Mouse (Mus musculus) kidney, adult 10 weeks (tissue): ENCODE results near the gene Gpr25. TPM values are rescaled to one million over a fixed set of nuclear protein-coding genes. Genes with fewer than 3 reads are reported as not detected.

ENCODE experiments used
- polyA plus RNA-seq: library from polyadenylated mRNA; stranded (reverse); fragments of 350-450 nt; fragmentation: Illumina TruSeq; extraction: RNeasy Lipid Tissue Mini Kit (QIAGEN cat#74804); gene quantifications from one replicate; pipeline ENCODE4 v1.2.3, GENCODE M21; 2014; ENCODE audit warnings: low read depth, low replicate concordance

Gpr25 gene
- not detected for polyA plus RNA-seq

DNA sequence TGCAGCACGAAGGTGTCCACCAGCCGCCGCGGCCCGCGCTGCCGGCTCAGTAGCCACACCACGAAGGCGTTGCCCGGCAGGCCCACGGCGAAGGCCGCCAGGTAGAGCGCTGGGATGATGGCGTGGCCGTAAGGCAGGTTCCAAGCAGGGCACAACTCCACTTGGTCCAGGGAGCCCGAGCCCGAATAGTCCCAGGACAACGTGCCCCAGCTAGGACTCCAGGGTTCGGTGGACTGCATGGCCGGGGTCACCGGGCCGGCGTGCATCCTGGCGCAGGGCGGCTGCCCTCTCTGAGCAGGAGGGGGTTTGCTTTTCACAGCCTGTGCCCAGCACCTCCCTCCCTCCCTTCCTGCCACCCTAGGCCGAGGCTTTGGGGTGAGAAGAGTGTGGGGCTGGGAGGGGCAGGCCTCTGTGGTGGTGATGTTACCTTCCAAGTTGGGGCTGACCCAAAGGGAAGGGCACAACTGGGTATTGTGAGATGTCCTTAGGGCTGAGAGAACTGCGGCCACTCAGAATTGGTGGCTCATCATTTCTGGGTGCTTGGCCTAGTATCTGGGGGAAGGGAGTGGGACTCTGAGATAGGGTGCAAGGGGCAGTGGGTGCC is at the start of gene Gpr25:
Gene Gpr25 (minus strand): TSS at position 239 of the 604 bp plus-strand sequence.

DNA sequence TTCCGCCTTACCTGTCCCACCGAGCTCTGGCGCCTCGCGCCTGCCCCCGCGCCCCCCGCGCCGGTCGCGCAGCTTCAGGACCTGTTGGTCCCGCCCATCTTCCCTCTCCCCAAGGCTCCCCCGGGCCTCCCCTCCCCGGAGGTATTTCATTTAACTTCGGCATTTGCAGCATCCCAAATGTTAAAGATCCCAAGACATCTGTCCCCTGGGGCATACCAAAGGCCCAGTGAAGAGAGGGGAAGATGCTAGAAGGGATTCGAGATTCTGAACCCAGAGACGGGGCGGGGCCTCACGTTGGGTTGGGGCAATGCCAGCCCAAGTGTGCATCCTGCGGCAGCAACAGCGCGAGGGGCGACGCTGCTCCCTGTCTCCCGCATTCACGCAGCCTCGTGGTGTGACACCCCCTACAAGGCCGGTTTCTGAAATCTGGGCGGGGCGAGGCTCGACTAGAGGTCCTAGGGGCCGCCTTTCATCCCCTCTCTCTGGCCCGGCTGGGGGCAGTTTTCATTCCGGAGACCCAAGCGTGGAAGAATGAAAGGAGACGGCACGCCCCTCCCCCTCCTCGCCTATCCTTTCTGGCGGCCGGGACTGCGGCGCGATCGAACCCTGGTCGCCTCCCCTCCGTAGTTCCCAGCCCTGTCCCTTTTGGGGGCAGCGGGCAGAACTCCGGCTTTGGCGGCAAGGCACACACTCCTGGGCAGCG is 26.6 kb downstream of the Gpr25 start, which contains the start of gene Inava:
Gene Inava (minus strand): TSS at position 373 of the 703 bp plus-strand sequence.

GRCm38 (mm10) chr1:136212803-136213202 is 47.9 kb downstream of the Gpr25 start, which contains the start of gene Mroh3:
Gene Mroh3, minus strand, starts transcription at chr1:136212828.

Other genes with a start within 250 kb of the Gpr25 start
- gene Ascl5, start 210.1 kb downstream of the Gpr25 start, polyA plus RNA-seq, result not detected
- gene Cacna1s, start 208.1 kb downstream of the Gpr25 start, polyA plus RNA-seq, result not detected
- not detected for gene Kif21b, start 129.5 kb downstream of the Gpr25 start, polyA plus RNA-seq
- gene Mroh3, start 48.0 kb downstream of the Gpr25 start, polyA plus RNA-seq, result not detected
- gene Inava, start 26.6 kb downstream of the Gpr25 start, polyA plus RNA-seq, result 1.5 TPM
- 54.1 TPM for gene Camsap2, start 85.2 kb upstream of the Gpr25 start, polyA plus RNA-seq
- 6.0 TPM for gene Ddx59, start 154.4 kb upstream of the Gpr25 start, polyA plus RNA-seq
- 0.32 TPM for gene Kif14, start 205.5 kb upstream of the Gpr25 start, polyA plus RNA-seq